ENCODE assay signal across 8 mouse cellular contexts in the genomic region with DNA sequence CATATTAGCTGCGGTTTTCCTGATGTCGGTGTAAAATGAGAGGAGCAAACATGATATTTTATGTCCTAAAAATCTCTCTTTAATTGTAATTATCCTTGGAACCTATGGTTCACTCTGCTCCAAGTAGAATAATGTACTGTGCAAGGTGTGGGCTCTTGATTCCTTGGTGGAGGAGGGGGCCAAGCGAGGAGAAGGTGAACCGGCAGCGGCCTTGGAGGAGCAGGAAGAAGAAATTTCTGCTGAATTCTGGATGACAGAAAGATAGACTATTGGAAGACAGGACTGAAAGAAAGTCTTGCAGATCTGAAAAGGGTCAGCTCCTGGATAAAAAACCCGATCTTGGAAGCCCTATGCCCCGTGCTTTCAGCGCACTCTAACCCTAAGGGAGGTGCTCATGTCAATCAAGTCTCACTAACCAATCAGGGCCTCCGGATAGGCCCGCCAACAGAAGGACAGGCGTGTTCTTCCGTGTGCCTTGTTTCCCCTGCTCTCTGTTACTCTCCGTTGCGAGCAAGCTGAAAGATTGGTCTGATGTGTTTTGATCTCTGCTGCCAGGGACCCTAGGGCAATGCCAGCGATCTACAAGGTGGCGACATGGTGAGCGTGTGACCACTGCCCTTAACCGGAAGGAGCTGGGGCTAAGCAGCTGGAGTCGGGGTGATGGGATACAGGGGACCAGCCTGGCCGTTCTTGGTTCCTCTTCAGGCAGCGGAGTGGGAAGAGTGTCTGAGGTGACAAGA. TPM values are rescaled to one million over a fixed set of nuclear protein-coding genes. Genes with fewer than 3 reads are reported as not detected.
A peak's percentile ranks its signal among the peaks of the same experiment; 100 is the strongest.
DNase-seq lines count a peak whose midpoint lies in the region; ATAC-seq lines count a peak whose summit lies in the region.
"Not testable (repeated sequence)": the region's sequence is repeated elsewhere in the genome, so short reads cannot be mapped to it uniquely, and the experiment has no call there.

A gene (plus strand): TSS at position 455 of the 740 bp plus-strand sequence.

- intact Hi-C loops in gastrocnemius, postnatal 36 days (cut with DNase I): not testable (repeated sequence)

- H3K9me3 ChIP-seq in intestine, embryonic 14.5 days (ENCODE audit: control insufficient read depth, low read length): not testable (repeated sequence)

- peak; percentile 87 for ATAC-seq in intestine, embryonic 14.5 days (replicated peaks; ENCODE audit: low FRiP score, low TSS enrichment, low read depth)
- ATAC-seq in megakaryocyte, adult 5-6 weeks (ENCODE audit: poor library complexity, severe bottlenecking): peak; percentile 92

- WGBS in intestine, embryonic 14.5 days: 1% methylated on average over 19 of the region's 21 CpGs

- H3K4me1 ChIP-seq in intestine, embryonic 14.5 days (replicated peaks; ENCODE audit: control insufficient read depth, insufficient read depth, low read length): not testable (repeated sequence)

- peak; percentile 22 to 24 for DNase-seq in adrenal gland, adult 18-20 months (ENCODE audit: low spot score in 2 of 2)
- DNase-seq in embryo, embryonic 11.5 days (ENCODE audit: low read depth, low spot score): peak; percentile 13
- DNase-seq in gastrocnemius, postnatal 36 days: peak; percentile 17 to 42
- peak; percentile 80 for DNase-seq in intestine, embryonic 14.5 days (ENCODE audit: low spot score)
- DNase-seq in left cerebral cortex, adult 9 months (ENCODE audit: low spot score in 2 of 2): peak; percentile 13 to 43
- peak; percentile 57 to 62 for DNase-seq in right cerebral cortex, postnatal 10 days (ENCODE audit: low spot score in 2 of 2)
- DNase-seq in urinary bladder, postnatal 14 days (ENCODE audit: low spot score): peak; percentile 61

- H3K4me3 ChIP-seq in intestine, embryonic 14.5 days (ENCODE audit: low read depth, low read length): peak within 1 kb of the TSS; percentile 60

- peak within 1 kb of the TSS; percentile 42 for H3K4me2 ChIP-seq in intestine, embryonic 14.5 days (ENCODE audit: low read length)

- H3K9ac ChIP-seq in intestine, embryonic 14.5 days (ENCODE audit: low read length): peak within 1 kb of the TSS; percentile 55

- H3K36me3 ChIP-seq in intestine, embryonic 14.5 days (ENCODE audit: control insufficient read depth, insufficient read depth, low read length): not testable (repeated sequence)

- H3K27me3 ChIP-seq in intestine, embryonic 14.5 days (replicated peaks; ENCODE audit: control insufficient read depth, insufficient read depth, low read length): not testable (repeated sequence)

- peak within 1 kb of the TSS; percentile 38; the same call in 1 of the 2 replicates for H3K27ac ChIP-seq in intestine, embryonic 14.5 days (ENCODE audit: low read depth)

RNA-seq across cellular contexts. Expression of the gene that starts here (rescaled TPM):
- 1 to 10 TPM; 2.6 to 3.4 TPM for total RNA-seq in adrenal gland, adult 18-20 months (2021)
- under 1 TPM; 0.56 to 0.99 TPM for total RNA-seq in gastrocnemius, postnatal 36 days (2021)
- 10.7 and 12.3 TPM in 2 replicates for polyA plus RNA-seq in intestine, embryonic 14.5 days (2014; fragmentation: Nextera tagmentation; extraction: Ambion mirVana)
- total RNA-seq in megakaryocyte, adult 5-6 weeks (2015): 6.8 and 10.0 TPM in 2 replicates
- 2.5 and 3.3 TPM in 2 replicates for total RNA-seq in megakaryocyte, adult 5-6 weeks (2017)

Comparison
In these comparisons a context has a peak if more than half of its experiments do, and no peak if none do; other contexts are left out.
1. Peak in every context shown above with its lines: DNase-seq, ATAC-seq, H3K4me3 ChIP-seq and H3K27ac ChIP-seq.
2. Peak in DNase-seq in gastrocnemius, postnatal 36 days; RNA of the gene not detected or under 1 TPM.
3. DNase-seq: peak in every context shown above with its lines; median percentile 80 in intestine, embryonic 14.5 days; 61 in urinary bladder, postnatal 14 days; 60 in right cerebral cortex, postnatal 10 days; 30 in gastrocnemius, postnatal 36 days; 28 in left cerebral cortex, adult 9 months; 23 in adrenal gland, adult 18-20 months; 13 in embryo, embryonic 11.5 days.